Mouse (Mus musculus) hindbrain, embryonic 13.5 days (tissue): Measurements from ENCODE around the gene Gm49425. TPM values are rescaled to one million over a fixed set of nuclear protein-coding genes. Genes with fewer than 3 reads are reported as not detected.

Experiments
- ATAC-seq: fragments of 200-750 bp; cut with Nextera tagmentation; 2 replicates; pipeline ENCODE4 v1.8.0; 2017; ENCODE audit warnings: moderate TSS enrichment; ENCODE audit not compliant: low FRiP score
- H3K27ac ChIP-seq: fragments of 300-500 bp; sonication (generic); 2 replicates; pipeline ENCODE4 v1.5.1; 2015; ENCODE audit warnings: inconsistent platforms, mild to moderate bottlenecking, moderate library complexity
- H3K27me3 ChIP-seq: fragments of 300-500 bp; sonication (generic); 2 replicates; pipeline ENCODE4 v1.6.1; 2015; ENCODE audit warnings: mild to moderate bottlenecking, inconsistent platforms
- H3K36me3 ChIP-seq: fragments of 300-500 bp; sonication (generic); 2 replicates; pipeline ENCODE4 v1.6.1; 2015; ENCODE audit warnings: mild to moderate bottlenecking, inconsistent platforms
- H3K4me1 ChIP-seq: fragments of 300-500 bp; sonication (generic); replicated peaks from 2 replicates; pipeline ENCODE4 v1.6.1; 2015; ENCODE audit warnings: inconsistent platforms
- H3K4me2 ChIP-seq: fragments of 300-500 bp; sonication (generic); 2 replicates; pipeline ENCODE4 v1.6.1; 2015; ENCODE audit warnings: inconsistent platforms, mild to moderate bottlenecking, moderate library complexity
- H3K4me3 ChIP-seq: fragments of 300-500 bp; sonication (generic); 2 replicates; pipeline ENCODE4 v1.5.1; 2015; ENCODE audit warnings: mild to moderate bottlenecking, inconsistent platforms
- H3K9ac ChIP-seq: fragments of 300-500 bp; sonication (generic); 2 replicates; pipeline ENCODE4 v1.6.1; 2015; ENCODE audit warnings: mild to moderate bottlenecking, inconsistent platforms
- H3K9me3 ChIP-seq: fragments of 300-500 bp; sonication (generic); 2 replicates; pipeline ENCODE4 v1.6.1; 2016; ENCODE audit warnings: inconsistent platforms
- WGBS: fragments of 180-500 bp; shearing (Covaris S2); methylation state at CpG from one replicate; pipeline ENCODE4 v1.1.7; 2015; 5-methylcytosine and 5-hydroxymethylcytosine counted together
- microRNA-seq: library from miRNA; unstranded; fragments of <30 nt; microRNA quantifications from one replicate; pipeline ENCODE4, GENCODE M21; 2016
- polyA plus RNA-seq: library from polyadenylated mRNA; unstranded; fragments of >200 nt; fragmentation: Nextera tagmentation; extraction: Ambion mirVana; gene quantifications from 2 replicates; pipeline ENCODE4 v1.2.1, GENCODE M21; 2015

The Gm49425 gene
- polyA plus RNA-seq, 1 experiment from 2014 or later, result not detected

GRCm38 (mm10) chr15:101483646-101484045 is 33.4 kb downstream of the Gm49425 start:
- no peak for ATAC-seq
- H3K36me3 ChIP-seq, result no peaks in the 10 kb centered on the region
- no peak overlapping the region for H3K4me3 ChIP-seq
- H3K4me1 ChIP-seq, result peaks cover 19% of the 10 kb centered on the region
- 0 out of 2 replicates have a peak, but pooled peaks cover 4% of the 10 kb centered on the region for H3K27me3 ChIP-seq
- WGBS, result 74% methylated on average over 1 of the region's 1 CpGs
- H3K4me2 ChIP-seq, result no peak overlapping the region
- H3K9me3 ChIP-seq, result no peaks in the 10 kb centered on the region
- no peak overlapping the region for H3K27ac ChIP-seq
- H3K9ac ChIP-seq, result no peak overlapping the region

GRCm38 (mm10) chr15:101482056-101482455 is 35.0 kb downstream of the Gm49425 start:
- Histone ChIP-seq H3K9ac (no peak overlapping the region), H3K27me3 (0 out of 2 replicates have a peak, but pooled peaks cover 8% of the 10 kb centered on the region), H3K9me3 (no peaks in the 10 kb centered on the region), H3K4me1 (peaks cover 19% of the 10 kb centered on the region), H3K36me3 (no peaks in the 10 kb centered on the region), H3K4me2 (no peak overlapping the region), H3K4me3 (no peak overlapping the region), H3K27ac (no peak overlapping the region)
- no peak for ATAC-seq
- WGBS, result 35% methylated on average over 4 of the region's 4 CpGs

- Histone ChIP-seq H3K4me3 (peak overlapping the region; percentile 31), H3K4me1 (peaks cover 13% of the 10 kb centered on the region), H3K36me3 (no peaks in the 10 kb centered on the region), H3K9me3 (no peaks in the 10 kb centered on the region), H3K4me2 (peak overlapping the region; percentile 67), H3K27me3 (0 out of 2 replicates have a peak, but pooled peaks cover 12% of the 10 kb centered on the region), H3K9ac (peak overlapping the region; percentile 63), H3K27ac (no peak overlapping the region)
- WGBS, result 30% methylated on average over 11 of the region's 11 CpGs
- ATAC-seq, result no peak
Measured at GRCm38 (mm10) chr15:101479666-101480060, 37.4 kb downstream of the Gm49425 start.

- peak overlapping the region; percentile 67 for H3K4me2 ChIP-seq
- H3K36me3 ChIP-seq, result no peaks in the 10 kb centered on the region
- H3K9me3 ChIP-seq, result no peaks in the 10 kb centered on the region
- peak overlapping the region; percentile 63 for H3K9ac ChIP-seq
- H3K4me1 ChIP-seq, result peaks cover 13% of the 10 kb centered on the region
- ATAC-seq, result no peak
- H3K27me3 ChIP-seq, result 0 out of 2 replicates have a peak, but pooled peaks cover 12% of the 10 kb centered on the region
- 13% methylated on average over 31 of the region's 31 CpGs for WGBS
- H3K4me3 ChIP-seq, result peak overlapping the region; percentile 31
- no peak overlapping the region for H3K27ac ChIP-seq
Measured at GRCm38 (mm10) chr15:101479007-101479665, 37.9 kb downstream of the Gm49425 start.

GRCm38 (mm10) chr15:101472952-101473528 is 44.0 kb downstream of the Gm49425 start, which contains the start of gene Krt86:
Gene Krt86 (plus strand): TSS chr15:101473478.
- no peaks in the 10 kb centered on the region for H3K4me1 ChIP-seq
- 42% methylated on average over 10 of the region's 10 CpGs for WGBS
- no peak within 1 kb of the TSS for H3K4me2 ChIP-seq
- no peak within 1 kb of the TSS for H3K4me3 ChIP-seq
- H3K27ac ChIP-seq, result no peak within 1 kb of the TSS
- ATAC-seq, result no peak
- H3K27me3 ChIP-seq, result 0 out of 2 replicates have a peak, but pooled peaks cover 7% of the 10 kb centered on the region
- no peaks in the 10 kb centered on the region for H3K36me3 ChIP-seq
- no peaks in the 10 kb centered on the region for H3K9me3 ChIP-seq
- H3K9ac ChIP-seq, result no peak within 1 kb of the TSS

GRCm38 (mm10) chr15:101469093-101469492 is 48.0 kb downstream of the Gm49425 start:
- Histone ChIP-seq H3K27me3 (no peaks in the 10 kb centered on the region), H3K4me3 (no peak overlapping the region), H3K4me1 (no peaks in the 10 kb centered on the region), H3K36me3 (no peaks in the 10 kb centered on the region), H3K9ac (no peak overlapping the region), H3K4me2 (no peak overlapping the region), H3K9me3 (no peaks in the 10 kb centered on the region), H3K27ac (no peak overlapping the region)
- no peak for ATAC-seq
- 82% methylated on average over 4 of the region's 4 CpGs for WGBS

Small RNA genes within 50 kb of the gene (microRNA-seq; reads per million reads assigned to microRNA genes)
- gene Gm44393, result not detected

Other genes with a start within 250 kb of the Gm49425 start
- gene Atg101, start 233.0 kb downstream of the Gm49425 start, polyA plus RNA-seq, result 82.9 and 84.6 TPM in 2 replicates
- gene 6030408B16Rik, start 224.0 kb downstream of the Gm49425 start, polyA plus RNA-seq, result 0.56 and 0.66 TPM in 2 replicates
- 0.09 and 0.10 TPM in 2 replicates for gene Krt80, start 147.1 kb downstream of the Gm49425 start, polyA plus RNA-seq
- gene Krt7, start 106.2 kb downstream of the Gm49425 start, polyA plus RNA-seq, result 0.77 and 0.88 TPM in 2 replicates
- 0.19 and 0.23 TPM in 2 replicates for gene Krt87, start 78.5 kb downstream of the Gm49425 start, polyA plus RNA-seq
- not detected in 2 replicates for gene Krt88, start 69.5 kb downstream of the Gm49425 start, polyA plus RNA-seq
- not detected in 2 replicates for gene Krt81, start 53.5 kb downstream of the Gm49425 start, polyA plus RNA-seq
- not detected in 2 replicates for gene Krt86, start 43.8 kb downstream of the Gm49425 start, polyA plus RNA-seq
- not detected in 2 replicates for gene Krt83, start 25.7 kb downstream of the Gm49425 start, polyA plus RNA-seq
- gene Krt84, start 15.6 kb upstream of the Gm49425 start, polyA plus RNA-seq, result 0.16 TPM in 1 of 2 replicates, not detected in the other
- not detected in 2 replicates for gene Krt82, start 33.4 kb upstream of the Gm49425 start, polyA plus RNA-seq
- gene Krt90, start 45.7 kb upstream of the Gm49425 start, polyA plus RNA-seq, result 0.08 TPM in 1 of 2 replicates, not detected in the other
- 0.05 and 0.13 TPM in 2 replicates for gene Krt75, start 56.6 kb upstream of the Gm49425 start, polyA plus RNA-seq
- gene Gm5414, start 110.9 kb upstream of the Gm49425 start, polyA plus RNA-seq, result not detected in 2 replicates
- gene Gm5478, start 130.1 kb upstream of the Gm49425 start, polyA plus RNA-seq, result not detected in 2 replicates
- not detected in 2 replicates for gene Krt6b, start 163.0 kb upstream of the Gm49425 start, polyA plus RNA-seq
- gene Krt6a, start 177.0 kb upstream of the Gm49425 start, polyA plus RNA-seq, result not detected in 2 replicates
- gene Krt5, start 195.6 kb upstream of the Gm49425 start, polyA plus RNA-seq, result 0.12 and 0.38 TPM in 2 replicates
- gene Krt71, start 225.8 kb upstream of the Gm49425 start, polyA plus RNA-seq, result 0.31 and 0.45 TPM in 2 replicates